Mouse (Mus musculus): ENCODE measurements around the gene Arl15.

DNA sequence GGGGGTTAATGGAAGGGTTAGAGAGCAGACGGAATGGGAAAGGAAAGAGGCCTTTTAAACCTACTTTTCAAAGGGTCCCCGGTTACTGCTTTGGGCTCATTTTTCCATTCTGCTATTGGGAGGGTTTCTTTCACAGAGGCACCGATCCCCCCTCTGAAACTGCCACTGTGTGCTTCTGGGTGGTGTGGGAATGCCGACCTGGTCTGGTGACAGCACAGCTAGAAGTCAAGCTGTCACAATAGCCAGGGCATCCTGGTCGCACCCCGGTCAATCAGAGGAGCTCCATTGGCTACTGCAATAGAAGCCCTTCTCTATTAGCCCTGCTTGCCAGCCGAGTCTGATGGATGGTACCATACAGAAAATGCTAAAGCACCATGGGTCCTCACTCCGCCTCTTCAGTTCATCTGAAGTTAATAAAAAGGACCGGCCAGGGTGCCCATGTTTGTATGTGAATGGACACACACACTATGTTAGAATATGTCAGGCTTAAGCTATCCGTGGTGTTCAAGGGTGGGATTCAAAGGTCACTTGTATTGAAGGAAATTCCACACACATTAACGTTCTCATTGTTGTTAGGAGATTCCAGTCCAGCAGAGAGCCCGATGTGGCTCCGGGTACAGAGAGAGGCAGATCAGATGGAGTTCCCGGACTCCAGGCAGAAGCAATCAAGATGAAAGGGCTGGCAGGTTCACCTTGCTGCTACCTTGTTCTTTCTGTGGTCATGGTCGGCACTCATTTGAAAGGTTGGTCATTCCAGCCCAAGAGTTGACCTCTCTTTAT is 258.3 kb downstream of the Arl15 start:
- TF ChIP-seq EP300 (IDR thresholded peaks at IDR 0.05) (no peak), CTCF (IDR thresholded peaks at IDR 0.05) (no peak)
